Mouse (Mus musculus) neural tube, embryonic 14.5 days (tissue): Measurements from ENCODE around the gene Zbtb16. TPM values are rescaled to one million over a fixed set of nuclear protein-coding genes. Genes with fewer than 3 reads are reported as not detected.

Experiments
- ATAC-seq: fragments of 200-750 bp; cut with Nextera tagmentation; 2 replicates; pipeline ENCODE4 v1.8.0; 2017; ENCODE audit warnings: low read depth, mild to moderate bottlenecking, moderate TSS enrichment, moderate library complexity
- H3K27ac ChIP-seq: fragments of 300-500 bp; sonication (generic); 2 replicates; pipeline ENCODE4 v1.5.1; 2014; ENCODE audit warnings: low read depth, mild to moderate bottlenecking, control low read depth, low read length, moderate library complexity, mixed read lengths
- H3K27me3 ChIP-seq: fragments of 300-500 bp; sonication (generic); 2 replicates; pipeline ENCODE4 v1.6.1; 2014; ENCODE audit warnings: low read length; ENCODE audit not compliant: control insufficient read depth, insufficient read depth
- H3K36me3 ChIP-seq: fragments of 300-500 bp; sonication (generic); 2 replicates; pipeline ENCODE4 v1.6.1; 2014; ENCODE audit warnings: low read length, mixed read lengths; ENCODE audit not compliant: control insufficient read depth, insufficient read depth
- H3K4me1 ChIP-seq: fragments of 300-500 bp; sonication (generic); 2 replicates; pipeline ENCODE4 v1.6.1; 2014; ENCODE audit warnings: low read length; ENCODE audit not compliant: control insufficient read depth, insufficient read depth
- H3K4me2 ChIP-seq: fragments of 300-500 bp; sonication (generic); 2 replicates; pipeline ENCODE4 v1.6.1; 2014; ENCODE audit warnings: mild to moderate bottlenecking, low read depth, low read length, control low read depth
- H3K4me3 ChIP-seq: fragments of 300-500 bp; sonication (generic); 2 replicates; pipeline ENCODE4 v1.5.1; 2014; ENCODE audit warnings: low read depth, low read length, control low read depth, mixed read lengths
- H3K9ac ChIP-seq: fragments of 300-500 bp; sonication (generic); replicated peaks from 2 replicates; pipeline ENCODE4 v1.6.1; 2014; ENCODE audit warnings: low read depth, mild to moderate bottlenecking, control low read depth, low read length, mixed read lengths
- H3K9me3 ChIP-seq: fragments of 300-500 bp; sonication (generic); 2 replicates; pipeline ENCODE4 v1.6.1; 2016; ENCODE audit warnings: low read length; ENCODE audit not compliant: control insufficient read depth
- WGBS: fragments of 180-500 bp; shearing (Covaris S2); extraction: QIAGEN DNeasy Blood & Tissue Kit; methylation state at CpG from one replicate; pipeline ENCODE4 v1.1.7; 2014; 5-methylcytosine and 5-hydroxymethylcytosine counted together
- polyA plus RNA-seq: library from polyadenylated mRNA; unstranded; fragments of >200 nt; fragmentation: Nextera tagmentation; extraction: Ambion mirVana; gene quantifications from 2 replicates; pipeline ENCODE4 v1.2.1, GENCODE M21; 2014

Gene Zbtb16
- polyA plus RNA-seq, 1 experiment from 2014 or later, result 12.0 TPM

DNA sequence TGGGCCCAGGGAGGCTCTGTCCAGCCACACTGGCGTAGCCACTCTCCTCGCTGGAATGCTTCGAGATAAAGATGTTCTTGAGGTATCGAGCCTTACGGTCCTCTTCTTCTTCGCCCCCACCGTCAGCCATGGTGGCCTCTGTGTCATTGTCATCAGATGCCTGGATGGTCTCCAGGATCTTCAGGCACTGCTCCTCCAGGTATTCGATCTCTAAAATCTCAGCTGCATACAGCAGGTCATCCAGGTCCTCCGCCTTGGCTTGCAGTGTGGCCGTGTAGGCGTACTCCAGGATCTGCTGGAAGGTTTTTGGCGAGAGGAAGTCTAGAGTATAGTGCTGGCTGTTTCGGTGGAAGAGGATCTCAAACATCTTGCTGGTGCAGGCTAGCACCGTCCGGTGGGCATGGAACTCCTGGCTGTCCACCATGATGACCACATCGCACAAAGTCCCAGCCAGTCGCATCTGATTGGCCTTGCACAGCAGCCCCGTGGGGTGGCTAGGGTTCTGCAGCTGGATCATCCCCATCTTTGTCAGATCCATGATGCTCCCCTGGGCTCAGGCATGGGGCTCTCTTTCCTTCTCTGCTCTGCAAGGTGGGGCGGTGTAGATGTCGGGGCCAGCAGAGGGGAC is 3.4 kb downstream of the Zbtb16 start:
- H3K36me3 ChIP-seq, result no peaks in the 10 kb centered on the region
- 0 out of 2 replicates have a peak, but pooled peaks cover 2% of the 10 kb centered on the region for H3K27me3 ChIP-seq
- no peak for ATAC-seq
- no peak overlapping the region for H3K4me2 ChIP-seq
- H3K9ac ChIP-seq, result no peak overlapping the region
- no peak overlapping the region for H3K4me3 ChIP-seq
- H3K4me1 ChIP-seq, result peaks cover 19% of the 10 kb centered on the region; the same call in 1 of the 2 replicates
- 92% methylated on average over 20 of the region's 20 CpGs for WGBS
- no peak overlapping the region for H3K27ac ChIP-seq
- H3K9me3 ChIP-seq, result no peaks in the 10 kb centered on the region

DNA sequence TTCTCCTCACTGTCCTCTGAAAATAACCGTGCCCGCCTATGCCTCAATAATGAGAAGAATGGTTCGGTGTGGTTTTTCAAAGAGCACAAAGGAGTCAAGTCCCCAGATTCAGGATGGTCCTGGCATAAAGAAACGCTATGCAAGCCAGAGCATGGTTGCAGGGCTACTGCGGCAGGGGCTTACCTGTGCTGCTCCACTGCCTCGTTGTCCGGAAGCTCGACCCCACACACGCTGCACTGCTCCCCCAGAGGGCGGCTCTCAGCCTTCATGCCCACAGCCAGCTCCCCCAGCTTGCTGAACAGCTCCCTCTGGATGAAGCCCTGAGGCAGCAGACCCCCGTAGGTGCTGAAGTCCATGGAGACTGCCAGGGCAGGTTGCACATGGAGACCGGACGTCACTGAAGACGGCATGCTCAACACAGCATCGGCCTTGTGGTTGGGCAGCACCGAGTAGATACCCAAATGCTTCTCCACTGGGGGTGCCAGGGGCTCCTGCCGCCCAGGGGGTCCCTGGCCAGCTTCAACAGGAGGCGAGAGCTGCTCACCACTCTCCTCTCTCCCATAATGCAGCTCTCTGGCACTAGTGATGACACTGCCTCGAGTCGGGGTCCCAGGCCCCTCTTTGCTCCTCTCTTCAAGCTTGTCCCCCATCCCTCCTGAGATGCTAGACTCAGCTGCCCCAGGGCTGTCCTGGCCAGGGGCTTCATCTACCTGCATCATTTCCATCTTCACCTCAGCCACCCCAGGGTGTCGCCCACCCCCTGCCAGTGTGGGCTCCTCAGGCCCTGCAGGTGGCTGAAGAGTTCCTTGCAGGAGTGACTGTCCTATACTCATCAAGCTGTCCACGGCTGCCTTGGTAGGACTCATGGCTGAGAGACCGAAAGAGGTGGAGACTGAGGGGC is 4.2 kb downstream of the Zbtb16 start:
- H3K9ac ChIP-seq, result no peak overlapping the region
- no peaks in the 10 kb centered on the region for H3K36me3 ChIP-seq
- no peaks in the 10 kb centered on the region for H3K9me3 ChIP-seq
- H3K27me3 ChIP-seq, result 0 out of 2 replicates have a peak, but pooled peaks cover 2% of the 10 kb centered on the region
- H3K4me1 ChIP-seq, result peaks cover 13% of the 10 kb centered on the region; the same call in 1 of the 2 replicates
- no peak for ATAC-seq
- no peak overlapping the region for H3K27ac ChIP-seq
- 85% methylated on average over 23 of the region's 23 CpGs for WGBS
- no peak overlapping the region for H3K4me2 ChIP-seq
- no peak overlapping the region for H3K4me3 ChIP-seq

GRCm38 (mm10) chr9:48828839-48829238 is 7.2 kb downstream of the Zbtb16 start:
- Histone ChIP-seq H3K27ac (no peak overlapping the region), H3K9me3 (no peaks in the 10 kb centered on the region), H3K9ac (no peak overlapping the region), H3K4me3 (no peak overlapping the region), H3K4me1 (no peaks in the 10 kb centered on the region), H3K27me3 (no peaks in the 10 kb centered on the region), H3K36me3 (no peaks in the 10 kb centered on the region), H3K4me2 (no peak overlapping the region)
- no peak for ATAC-seq
- WGBS, result 94% methylated on average over 7 of the region's 7 CpGs

DNA sequence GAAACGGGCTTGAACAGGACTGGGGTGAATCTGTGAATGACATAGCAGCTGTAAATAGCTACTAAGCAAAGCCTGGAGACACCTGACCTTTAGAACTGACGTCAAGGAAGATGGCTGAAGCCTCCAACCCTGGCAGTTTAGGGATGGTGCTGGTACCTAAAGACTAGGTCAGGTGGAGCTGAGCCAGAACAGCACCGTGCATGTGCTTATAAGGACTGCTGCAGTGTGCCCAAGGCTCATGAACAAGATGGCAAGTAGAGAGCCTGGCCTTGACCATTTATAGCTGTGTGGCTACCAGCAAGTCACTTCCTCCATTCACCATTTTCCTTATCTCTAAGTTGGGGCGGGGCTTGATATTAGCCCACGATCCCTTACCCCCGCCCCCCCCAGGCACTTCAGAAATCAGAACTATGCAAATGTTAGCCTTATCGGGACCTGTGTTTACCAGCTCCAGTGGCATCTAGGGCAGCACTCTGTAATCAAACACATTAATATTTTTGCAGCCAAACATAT is 9.6 kb downstream of the Zbtb16 start:
- H3K4me3 ChIP-seq, result no peak overlapping the region
- no peak overlapping the region for H3K4me2 ChIP-seq
- no peaks in the 10 kb centered on the region for H3K36me3 ChIP-seq
- no peak overlapping the region for H3K9ac ChIP-seq
- WGBS, result 86% methylated on average over 7 of the region's 7 CpGs
- 0 out of 2 replicates have a peak, but pooled peaks cover 3% of the 10 kb centered on the region for H3K4me1 ChIP-seq
- no peaks in the 10 kb centered on the region; the same call in 1 of the 2 replicates for H3K27me3 ChIP-seq
- ATAC-seq, result no peak
- H3K9me3 ChIP-seq, result no peaks in the 10 kb centered on the region
- H3K27ac ChIP-seq, result no peak overlapping the region

DNA sequence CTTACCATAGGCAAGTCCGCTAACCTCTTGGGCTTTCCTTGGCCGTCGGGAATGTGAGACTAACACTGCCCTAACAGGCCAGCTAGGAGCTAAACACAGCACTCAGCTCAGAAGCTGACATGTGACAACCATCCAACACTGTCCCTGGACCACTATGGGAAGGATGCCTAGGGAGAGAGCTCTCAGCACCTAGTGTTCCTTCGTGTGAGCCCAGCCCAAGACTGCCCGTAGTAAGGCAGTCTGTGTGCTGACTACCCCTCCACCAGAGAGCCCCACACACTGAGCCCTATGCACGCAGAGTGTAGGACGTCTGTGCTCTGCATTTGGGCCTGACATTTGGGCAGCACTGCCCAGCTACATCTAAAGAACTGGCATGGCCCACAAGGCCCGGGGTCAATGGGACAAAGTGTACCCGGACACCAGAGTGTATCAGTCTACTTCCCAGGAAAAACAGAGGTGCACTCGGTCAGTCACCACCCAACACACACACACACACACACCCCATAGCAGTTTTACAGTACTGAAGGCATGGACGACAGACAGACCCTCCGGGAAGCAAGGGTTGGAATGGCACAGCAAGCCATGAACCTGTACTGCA is 11.4 kb downstream of the Zbtb16 start:
- ATAC-seq, result no peak
- H3K4me2 ChIP-seq, result no peak overlapping the region
- H3K4me3 ChIP-seq, result no peak overlapping the region
- 74% methylated on average over 12 of the region's 12 CpGs for WGBS
- no peaks in the 10 kb centered on the region for H3K36me3 ChIP-seq
- H3K4me1 ChIP-seq, result 0 out of 2 replicates have a peak, but pooled peaks cover 3% of the 10 kb centered on the region
- H3K27ac ChIP-seq, result no peak overlapping the region
- H3K9me3 ChIP-seq, result no peaks in the 10 kb centered on the region
- no peaks in the 10 kb centered on the region; the same call in 1 of the 2 replicates for H3K27me3 ChIP-seq
- H3K9ac ChIP-seq, result no peak overlapping the region

DNA sequence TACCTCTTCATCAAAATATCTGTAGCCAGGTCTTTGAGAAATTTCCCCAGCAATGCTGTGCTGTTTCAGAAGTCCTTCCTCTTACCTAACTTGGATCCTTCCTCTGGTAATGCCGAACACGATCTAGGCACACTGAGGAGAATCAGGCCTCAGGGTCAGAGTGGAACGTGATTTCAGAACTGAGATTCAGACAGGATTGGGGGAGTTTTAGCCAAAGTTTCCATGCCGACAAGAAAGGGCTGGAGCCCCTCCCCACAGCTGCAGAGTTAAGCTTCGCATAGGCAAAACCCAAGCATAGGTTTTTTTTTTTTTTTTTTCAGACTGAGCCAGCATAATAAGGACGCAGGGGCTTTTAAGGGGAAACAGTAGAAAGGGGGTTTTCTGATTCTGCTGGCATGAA is 12.2 kb downstream of the Zbtb16 start:
- no peak overlapping the region for H3K9ac ChIP-seq
- no peak overlapping the region for H3K4me2 ChIP-seq
- H3K27ac ChIP-seq, result no peak overlapping the region

DNA sequence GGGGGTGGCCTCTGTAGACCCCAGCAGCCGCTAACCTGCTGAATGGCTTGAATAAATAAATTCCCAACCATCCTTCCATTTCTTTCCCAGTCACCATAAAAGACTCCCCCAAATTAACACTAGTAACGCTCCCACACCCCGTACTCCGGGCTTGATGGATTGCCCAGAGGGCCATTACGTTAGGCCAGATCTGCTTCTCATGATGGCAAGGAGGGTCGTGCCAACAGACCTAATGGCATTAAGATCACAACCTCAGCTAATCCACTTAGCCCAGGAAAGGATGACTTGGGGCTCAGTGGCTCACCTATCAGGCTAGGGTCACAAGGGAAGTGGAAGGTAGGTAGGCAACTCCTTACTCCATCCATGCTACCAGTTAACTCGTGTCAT is 12.7 kb downstream of the Zbtb16 start:
- Histone ChIP-seq H3K4me2 (no peak overlapping the region), H3K9ac (no peak overlapping the region), H3K27ac (no peak overlapping the region), H3K36me3 (no peaks in the 10 kb centered on the region), H3K4me3 (no peak overlapping the region), H3K9me3 (no peaks in the 10 kb centered on the region), H3K27me3 (no peaks in the 10 kb centered on the region; the same call in 1 of the 2 replicates), H3K4me1 (0 out of 2 replicates have a peak, but pooled peaks cover 3% of the 10 kb centered on the region)
- 24% methylated on average over 7 of the region's 7 CpGs for WGBS
- no peak for ATAC-seq

More for the DNA sequence above, 12.2 kb downstream of the Zbtb16 start:
- Histone ChIP-seq H3K4me3 (no peak overlapping the region), H3K27me3 (no peaks in the 10 kb centered on the region; the same call in 1 of the 2 replicates), H3K4me1 (0 out of 2 replicates have a peak, but pooled peaks cover 3% of the 10 kb centered on the region), H3K9me3 (no peaks in the 10 kb centered on the region), H3K36me3 (no peaks in the 10 kb centered on the region)
- no peak for ATAC-seq
- 48% methylated on average over 6 of the region's 6 CpGs for WGBS

GRCm38 (mm10) chr9:48822586-48823318 is 13.3 kb downstream of the Zbtb16 start:
- WGBS, result 28% methylated on average over 18 of the region's 18 CpGs
- Histone ChIP-seq H3K4me3 (no peak overlapping the region), H3K4me1 (0 out of 2 replicates have a peak, but pooled peaks cover 3% of the 10 kb centered on the region), H3K27ac (no peak overlapping the region), H3K27me3 (no peaks in the 10 kb centered on the region; the same call in 1 of the 2 replicates), H3K9me3 (no peaks in the 10 kb centered on the region), H3K4me2 (no peak overlapping the region), H3K9ac (no peak overlapping the region; the same call in 1 of the 2 replicates), H3K36me3 (no peaks in the 10 kb centered on the region)
- no peak; the same call in 1 of the 2 replicates for ATAC-seq
